Mouse (Mus musculus): ENCODE measurements at regions not wholly inside any gene's neighbourhood (a gene's known extent, or its start where the extent isn't known, plus 50 kb on each side); places are given as distances from the start of the nearest gene placed in this dataset.
A peak's percentile ranks its signal among the peaks of the same experiment; 100 is the strongest.
"Not testable (repeated sequence)": the region's sequence is repeated elsewhere in the genome, so short reads cannot be mapped to it uniquely, and the experiment has no call there.

DNA sequence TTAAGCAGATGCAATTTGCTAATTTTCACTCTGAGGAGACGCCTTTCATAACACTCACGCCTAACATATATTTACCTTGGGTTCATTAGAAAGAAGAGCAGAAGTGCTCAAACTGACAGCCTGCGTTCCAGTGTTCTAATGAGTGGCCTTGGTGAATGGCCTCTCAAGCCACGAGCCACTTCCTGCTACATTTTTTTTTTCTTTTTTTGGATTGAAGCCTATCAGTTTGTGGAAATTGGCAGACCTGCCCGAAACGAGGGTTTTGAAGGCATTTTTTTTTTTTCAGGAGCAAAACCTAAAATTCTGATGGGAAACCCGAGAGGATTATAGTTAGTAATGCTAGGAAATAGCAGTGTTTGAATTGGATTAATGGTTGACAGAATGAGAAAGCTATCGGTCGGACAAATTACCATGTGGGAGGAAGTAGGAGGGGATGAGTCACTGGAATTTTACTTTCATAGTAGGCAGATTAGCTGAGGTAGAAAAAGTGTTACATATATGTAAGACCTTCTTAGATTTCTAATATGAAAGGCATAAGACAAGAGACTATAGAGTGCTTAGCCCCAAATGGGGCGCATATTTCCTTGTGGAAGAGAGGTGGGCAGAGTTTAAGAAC lies 113.7 kb upstream of the Cwc22 start:
- no peak for DNase-seq

DNA sequence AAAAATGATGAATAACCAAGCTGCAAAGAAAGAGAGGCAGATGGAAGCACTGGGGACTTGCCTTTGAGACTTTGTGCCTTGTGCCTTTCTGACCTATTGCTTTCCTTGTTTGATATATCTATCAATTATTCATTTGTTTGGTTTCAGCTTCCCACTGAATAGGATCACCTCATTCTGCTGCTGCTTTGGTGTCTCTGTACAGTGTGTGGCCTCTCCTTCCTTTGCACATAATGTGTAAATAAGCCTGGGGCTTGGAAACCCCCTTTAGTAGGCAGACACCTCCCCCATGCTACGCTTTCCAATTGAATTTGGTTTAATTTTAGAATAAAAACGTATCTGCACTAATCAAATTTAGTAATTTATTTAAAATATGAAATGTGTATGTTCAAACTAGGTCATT lies 112.8 kb upstream of the Cwc22 start:
- no peak for DNase-seq

DNA sequence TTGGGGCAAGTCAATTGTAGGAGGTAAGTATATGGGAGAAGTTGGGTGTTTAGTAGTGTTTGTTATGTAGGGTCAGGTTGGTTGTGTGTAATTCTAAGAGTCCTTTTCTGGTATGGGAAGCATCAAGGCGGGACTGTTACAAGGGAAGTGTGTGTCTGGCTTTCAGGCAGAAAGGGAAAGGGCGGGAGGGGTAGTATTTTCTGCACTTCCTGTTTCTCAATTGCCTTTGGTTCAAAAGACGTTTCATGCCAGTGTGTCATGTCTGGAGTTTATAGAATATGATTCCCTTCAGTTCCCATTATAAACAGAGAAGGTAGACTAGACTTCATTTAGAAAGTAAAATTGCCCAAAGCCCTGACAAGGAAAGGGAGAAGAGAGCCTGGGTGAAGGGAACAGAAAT lies 107.7 kb upstream of the Cwc22 start:
- DNase-seq: no peak

DNA sequence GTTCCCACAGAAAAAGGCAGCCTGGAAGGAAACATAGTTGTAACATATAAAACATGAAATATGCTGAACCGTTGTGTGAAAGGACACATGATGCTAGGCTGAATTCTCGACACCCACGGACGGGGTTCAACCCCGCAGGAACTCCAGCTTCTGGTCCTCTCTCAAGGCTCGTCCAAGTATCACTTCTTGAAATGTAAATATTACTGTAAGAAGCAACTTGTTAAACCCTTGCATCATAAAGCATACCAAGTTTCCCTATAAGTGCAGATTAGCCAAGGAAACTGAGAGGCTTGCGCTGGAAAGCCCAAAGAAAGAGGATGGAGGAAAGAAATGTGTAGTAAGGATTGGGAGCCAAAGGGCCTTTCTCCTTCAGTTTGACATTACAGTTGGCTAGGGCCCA lies 104.4 kb upstream of the Cwc22 start:
- DNase-seq: no peak

DNA sequence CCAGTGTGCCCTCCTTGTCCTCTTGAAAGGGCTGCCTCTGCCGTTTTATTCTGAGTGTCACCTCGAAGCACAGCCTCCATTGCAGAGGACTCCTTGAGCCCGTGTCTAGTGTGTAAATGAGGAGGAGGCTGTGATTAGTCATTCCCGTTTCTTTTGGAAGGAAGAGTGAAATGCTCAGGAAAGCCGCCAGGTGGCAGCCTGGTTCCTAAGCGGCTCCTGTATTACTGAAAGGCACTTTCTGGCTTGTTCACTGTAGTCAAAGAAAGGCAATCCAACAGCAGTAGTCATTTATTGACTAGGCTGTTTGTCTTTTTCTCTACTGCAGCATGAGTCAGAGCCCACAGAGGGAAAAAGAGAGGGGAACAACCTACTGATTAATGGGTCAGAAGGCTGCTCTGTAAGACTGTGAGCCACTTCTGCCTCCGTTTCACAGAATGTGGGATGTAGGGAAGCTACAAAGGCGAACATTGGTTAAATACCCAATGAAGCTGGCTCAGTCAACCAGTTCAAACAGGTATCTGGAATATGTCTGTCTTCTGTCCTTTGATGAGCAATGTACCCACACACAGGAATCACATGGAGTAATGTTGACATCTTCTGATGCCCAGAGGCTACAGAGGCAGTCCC lies 103.2 kb upstream of the Cwc22 start:
- peak; percentile 88 to 89 for DNase-seq

DNA sequence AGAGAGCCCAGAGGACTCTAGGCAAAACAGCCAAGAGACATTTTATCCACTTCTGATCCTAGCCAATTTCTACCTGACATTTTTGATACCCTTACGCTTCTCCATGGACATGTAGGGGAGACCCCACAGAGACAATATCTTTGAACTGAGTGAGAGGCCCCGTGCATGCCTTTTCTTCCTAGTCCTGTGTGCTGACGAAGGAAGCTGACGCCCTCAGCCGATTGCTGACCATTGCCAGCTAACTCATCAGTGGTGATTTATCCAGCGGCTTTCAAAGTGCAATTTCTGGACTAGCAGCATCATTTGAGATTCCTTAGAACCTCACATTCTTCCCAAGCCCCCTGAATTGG lies 102.5 kb upstream of the Cwc22 start:
- DNase-seq: peak; percentile 7 to 30

DNA sequence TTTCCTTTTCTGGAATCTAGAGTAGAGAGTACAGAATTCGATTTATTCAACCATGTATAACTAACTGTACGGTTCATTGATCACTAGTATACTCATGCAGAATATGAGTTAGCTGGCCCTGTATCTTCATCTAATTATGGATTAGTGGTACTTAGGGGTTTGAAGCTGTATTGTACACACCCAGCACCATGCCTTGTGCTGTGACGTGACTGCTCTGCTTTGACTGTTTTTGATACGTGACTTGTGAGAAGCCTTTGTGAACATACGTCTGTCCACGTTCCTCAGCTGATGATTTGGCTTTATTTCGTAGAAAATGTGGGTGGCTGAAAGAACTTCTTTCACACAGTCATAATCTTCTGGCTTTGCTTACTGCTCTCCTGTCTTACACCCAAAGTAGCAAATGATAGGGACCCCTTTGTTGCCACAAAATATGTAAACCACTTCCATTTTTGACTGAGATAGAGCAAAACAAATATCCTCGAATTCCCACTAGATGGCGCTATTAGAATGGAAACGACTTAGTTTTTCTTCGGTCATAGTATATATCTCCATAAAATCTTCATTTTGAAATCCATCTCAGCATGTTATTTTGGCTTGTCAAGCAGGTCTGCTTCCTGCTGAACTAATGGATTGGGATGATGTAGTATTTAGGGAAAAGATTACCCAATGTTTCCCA lies 102.0 kb upstream of the Cwc22 start:
- DNase-seq: no peak

DNA sequence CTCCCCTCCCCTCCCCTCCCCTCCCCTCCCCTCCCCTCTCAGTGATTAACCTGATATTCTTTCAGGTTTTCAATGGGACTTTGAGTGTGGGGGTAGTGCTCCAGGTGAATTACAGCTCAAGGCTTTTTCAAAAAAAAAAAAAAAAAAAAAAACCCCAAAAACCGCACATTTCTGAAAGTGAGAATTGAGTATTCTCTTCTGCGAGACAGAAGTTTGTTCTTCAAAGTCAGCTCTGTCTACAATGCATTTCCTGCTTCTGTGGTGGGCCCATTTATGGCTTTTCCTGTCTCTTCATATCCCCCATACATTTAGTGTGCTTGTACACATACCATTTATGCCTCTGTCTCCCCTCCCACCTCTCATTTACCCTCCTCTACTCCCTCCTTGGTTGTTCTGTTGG lies 81.1 kb upstream of the Cwc22 start:
- DNase-seq: no peak

DNA sequence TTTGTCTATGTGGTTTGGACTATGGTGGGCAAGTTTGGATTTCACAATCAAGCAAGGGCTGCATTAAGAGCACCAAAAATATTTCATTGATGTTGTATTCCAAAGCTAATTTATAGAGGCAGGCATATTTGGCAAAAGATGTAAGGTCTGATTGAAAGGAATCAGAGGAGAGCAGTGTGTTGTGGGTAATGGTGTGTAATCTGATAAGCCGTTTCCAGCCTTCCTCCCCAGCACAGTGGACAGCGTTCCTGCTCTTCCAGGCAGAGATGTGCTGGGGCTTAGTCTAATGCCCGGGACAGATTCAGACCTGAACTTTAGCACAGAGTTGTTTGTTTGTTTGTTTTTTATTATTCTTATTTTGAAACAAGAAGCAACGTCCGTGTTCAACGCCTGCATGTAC lies 80.6 kb upstream of the Cwc22 start:
- no peak for DNase-seq

DNA sequence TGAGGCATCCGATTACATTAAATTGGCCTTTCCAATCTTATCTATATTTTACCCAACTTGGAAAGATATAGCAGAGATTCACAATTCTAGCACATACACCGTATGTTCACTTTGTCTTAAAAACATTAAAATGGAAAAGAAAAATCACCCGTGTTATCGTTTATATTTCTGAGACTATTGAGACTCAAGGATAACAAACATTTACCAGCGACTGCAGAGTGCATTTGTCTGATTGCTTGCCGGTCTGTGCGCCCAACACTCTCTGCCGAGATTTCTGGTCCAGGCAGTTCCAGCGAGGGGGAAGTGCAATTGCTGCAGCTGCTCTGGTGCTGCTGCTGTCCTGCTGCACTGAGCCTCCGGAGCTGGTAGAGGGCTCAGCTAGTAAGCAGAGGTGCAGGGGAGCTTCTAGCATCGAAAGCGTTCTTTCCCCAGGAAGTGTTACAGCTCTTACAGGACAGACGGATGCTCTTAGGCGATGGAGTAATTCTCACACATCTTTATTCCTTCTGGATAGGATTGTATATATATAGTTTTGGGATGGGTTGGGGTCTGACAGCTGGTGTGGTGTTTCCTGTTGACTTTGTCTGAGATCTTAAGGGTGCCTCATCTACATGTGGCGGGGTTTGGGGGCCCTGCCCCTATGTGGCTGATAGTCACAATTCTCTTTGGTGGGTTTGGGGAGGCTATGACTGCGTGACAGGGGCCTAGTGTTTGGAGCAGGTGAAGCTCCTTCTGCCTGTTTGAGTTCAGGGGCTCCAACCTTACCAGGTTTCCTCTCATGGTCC lies 79.7 kb upstream of the Cwc22 start:
- no peak for DNase-seq

DNA sequence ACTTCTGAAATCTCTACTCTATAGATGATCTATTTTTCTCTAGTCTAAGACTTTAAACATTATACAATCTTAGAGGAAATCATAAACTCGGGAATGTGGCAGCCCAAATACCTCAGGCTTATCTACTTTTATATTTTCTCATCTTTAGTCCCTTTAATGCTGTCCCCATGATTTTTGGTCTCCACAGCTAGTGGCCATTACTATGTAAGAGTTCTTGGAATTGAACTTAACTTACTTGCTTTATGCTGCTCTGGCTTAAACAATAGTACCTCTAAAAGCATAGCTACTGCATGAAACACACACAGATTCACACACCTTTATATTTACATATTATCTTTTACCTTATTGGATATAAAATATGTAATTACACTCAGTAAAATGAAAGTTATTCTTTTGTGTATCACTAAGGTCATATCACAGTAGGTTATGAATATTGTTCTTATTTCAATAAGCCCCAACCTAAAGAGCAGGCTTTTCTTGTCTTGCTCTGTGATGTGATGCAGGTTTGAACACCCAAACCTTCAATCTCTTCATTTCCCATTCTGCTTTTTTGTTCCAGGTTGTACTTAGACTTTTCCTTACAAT lies 78.9 kb upstream of the Cwc22 start:
- no peak for DNase-seq

DNA sequence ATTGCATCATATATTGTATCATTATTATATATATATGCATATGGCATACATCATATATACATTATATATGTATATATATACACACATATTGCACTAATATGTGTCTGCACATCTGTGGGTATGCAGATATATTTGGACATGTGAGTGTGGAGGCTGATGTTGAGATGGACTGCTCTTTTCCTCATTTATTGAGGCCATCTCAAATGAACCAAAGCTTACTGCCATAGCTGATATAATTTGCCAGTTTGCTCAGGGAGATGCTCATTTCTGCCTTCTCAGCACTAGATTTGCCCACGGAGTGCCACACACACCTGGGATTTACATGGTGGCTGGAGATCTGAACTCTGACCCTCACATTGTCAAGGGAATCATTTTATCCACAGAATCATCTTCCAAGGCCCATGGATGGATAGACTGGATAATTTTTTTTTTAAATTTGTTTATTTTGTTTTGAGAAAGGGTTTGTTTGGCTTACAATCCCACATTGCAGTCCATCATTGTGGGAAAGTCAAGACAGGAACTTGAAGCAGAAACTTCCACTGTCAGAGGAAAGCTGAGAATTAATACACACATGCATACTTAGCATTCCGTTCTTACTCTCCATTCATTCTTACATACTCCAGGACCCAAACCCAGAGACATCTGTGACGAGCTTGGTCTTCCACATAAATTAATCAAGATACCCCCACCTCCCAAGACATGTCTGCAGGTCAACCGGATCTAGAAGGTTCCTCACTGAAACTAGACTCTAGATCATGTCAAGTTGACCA lies 77.9 kb upstream of the Cwc22 start:
- no peak for DNase-seq

DNA sequence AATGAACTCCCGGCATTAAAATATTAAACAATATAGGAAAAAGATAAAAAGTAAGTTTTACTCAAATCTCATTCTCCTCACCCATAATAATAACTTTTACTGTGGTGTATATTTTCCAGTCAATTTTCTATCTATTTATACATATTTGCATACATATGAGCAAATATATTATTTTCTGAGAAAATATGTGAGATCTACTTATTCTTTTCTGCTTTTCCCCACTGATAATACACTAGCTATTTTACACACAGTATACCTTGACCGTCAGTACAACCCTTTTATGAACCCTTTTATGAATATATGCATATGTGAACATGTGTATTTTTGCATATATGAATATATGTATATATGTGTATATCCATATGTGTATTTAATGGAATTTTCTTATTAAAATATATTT lies 77.2 kb upstream of the Cwc22 start:
- no peak for DNase-seq

DNA sequence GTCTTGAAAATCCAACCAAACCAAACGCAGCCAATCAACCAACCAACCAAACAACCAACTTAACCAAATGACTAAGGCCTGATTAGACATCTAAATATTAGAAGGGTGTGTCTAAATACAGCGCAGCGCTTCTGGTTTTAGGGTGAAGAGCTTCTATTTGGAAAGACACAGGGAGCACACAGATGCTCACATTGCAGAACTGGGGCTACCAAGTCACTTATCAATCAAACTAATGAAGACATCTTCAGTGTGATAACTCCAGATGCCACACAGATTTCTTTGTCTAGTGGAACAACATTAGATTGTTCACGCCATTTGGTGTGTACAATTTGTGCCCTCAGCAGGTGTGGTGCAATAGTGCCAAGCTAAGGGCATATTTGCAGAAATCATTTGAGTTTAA lies 76.6 kb upstream of the Cwc22 start:
- no peak for DNase-seq

DNA sequence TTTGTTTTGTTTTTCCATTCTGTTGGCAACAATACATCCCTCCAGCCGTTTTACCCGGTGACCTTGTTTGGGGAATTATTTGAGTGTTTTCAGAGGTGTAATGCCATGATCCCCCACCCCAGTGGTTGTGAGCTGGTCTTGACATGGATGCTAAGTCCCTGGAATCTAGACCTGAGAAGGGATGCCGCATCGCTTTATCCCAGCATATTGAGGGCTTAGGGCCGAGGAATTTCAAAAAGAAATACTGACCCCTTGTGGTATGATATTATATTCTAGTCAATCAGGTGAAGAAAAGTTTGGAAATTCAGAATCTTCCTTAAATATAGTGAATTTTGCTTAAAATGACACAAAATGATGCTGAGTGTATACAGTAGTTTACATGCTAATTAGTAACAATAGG lies 75.7 kb upstream of the Cwc22 start:
- peak in 1 of 2 experiments; percentile 6 for DNase-seq

DNA sequence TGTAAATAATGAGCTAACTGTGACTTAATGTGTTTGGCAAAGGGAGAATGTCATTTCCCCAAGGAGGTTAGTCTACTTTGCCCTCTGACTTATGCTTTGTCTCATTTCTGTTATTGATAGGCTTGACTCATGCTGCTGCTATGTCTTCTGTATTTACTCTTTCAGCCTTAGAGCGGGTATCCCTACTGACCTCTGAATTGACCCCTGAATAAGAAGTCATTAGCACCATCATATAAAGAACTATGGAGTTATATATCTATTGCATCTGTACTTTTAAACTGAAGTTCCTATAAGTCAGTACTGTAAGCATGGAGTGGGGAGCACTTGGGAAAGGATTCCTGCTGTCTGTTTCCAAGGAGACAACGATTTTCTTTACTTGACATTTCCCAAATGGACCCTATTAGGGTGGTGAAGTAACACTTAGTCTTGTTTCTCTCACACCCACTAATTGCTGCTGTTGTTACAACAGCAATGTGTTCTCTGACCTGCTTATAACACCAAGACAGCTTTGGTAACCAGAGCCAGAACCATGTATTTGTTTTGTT lies 75.3 kb upstream of the Cwc22 start:
- DNase-seq: no peak

DNA sequence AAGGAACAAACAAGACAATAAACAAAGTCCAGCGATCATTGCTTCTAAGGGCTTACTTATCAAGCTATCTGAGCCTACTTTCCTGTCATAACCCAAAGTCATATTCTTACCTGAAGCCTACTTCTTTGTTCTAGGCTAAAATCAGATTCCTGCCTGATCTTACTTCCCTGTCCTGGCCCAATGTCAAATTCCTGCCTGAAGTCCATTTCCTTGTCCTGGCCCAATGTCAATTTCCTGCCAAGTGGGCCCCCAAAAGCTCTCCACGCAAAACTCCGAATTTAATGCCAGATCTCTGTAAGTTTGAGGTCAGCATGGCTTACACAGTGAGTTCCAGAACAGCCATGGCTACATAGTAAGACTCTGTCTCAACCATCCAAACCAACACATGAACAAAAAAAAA lies 74.3 kb upstream of the Cwc22 start:
- DNase-seq: no peak

DNA sequence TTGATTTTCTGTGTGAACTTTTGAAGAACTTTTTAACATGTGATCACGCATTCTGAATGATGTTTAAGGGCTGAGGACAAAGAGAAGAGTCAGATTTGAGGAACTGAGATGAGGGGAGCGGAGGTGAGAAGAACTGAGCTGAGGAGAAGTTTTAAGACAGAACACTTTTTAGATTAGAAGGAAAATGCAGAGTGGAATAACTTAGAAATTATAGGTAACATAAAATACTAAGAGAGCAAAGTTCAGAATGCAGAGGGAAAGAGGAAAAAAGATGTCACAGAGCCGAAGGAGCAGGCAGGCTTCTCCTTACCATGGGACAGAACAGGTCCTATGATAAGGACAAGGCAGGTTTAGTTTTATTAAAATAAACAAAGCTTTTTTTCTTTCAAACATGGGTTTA lies 73.7 kb upstream of the Cwc22 start:
- no peak for DNase-seq

DNA sequence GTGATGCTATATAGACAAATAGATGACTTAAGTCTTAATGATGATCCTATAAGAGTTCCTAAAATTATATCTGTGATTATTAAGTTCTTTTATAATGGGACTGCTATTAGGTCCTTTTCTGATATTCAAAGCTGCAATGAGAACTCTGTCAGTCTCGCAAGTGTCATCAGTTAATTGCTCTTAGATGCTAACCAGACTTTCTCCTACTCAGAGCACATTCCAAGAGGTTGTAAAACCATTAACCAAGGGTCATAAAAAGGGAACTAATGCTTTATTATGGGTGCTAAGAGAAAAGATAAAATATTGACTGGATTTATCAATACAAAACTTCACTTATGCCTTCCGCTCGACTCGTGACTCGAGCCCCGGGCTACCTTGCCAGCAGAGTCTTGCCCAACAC lies 66.3 kb upstream of the Cwc22 start:
- DNase-seq: not testable (repeated sequence)

DNA sequence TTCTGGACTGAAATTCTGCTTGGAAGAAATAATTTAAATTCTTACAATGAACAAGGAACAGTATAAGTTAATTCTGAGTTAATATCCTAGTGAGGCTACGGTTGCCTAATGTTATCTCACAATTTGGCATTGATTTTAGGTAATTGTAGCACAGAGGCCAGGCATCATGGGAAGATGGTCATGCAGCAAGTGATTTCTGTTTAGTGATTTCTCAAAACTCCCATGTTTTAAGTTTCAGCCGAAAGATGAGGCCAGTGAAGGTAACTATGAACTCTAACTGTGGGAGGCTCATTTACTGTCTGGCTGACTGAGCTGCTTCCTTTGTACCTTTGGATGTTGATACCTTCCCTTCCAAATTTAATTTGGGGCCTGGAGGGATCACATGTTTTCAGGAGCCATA lies 65.6 kb upstream of the Cwc22 start:
- no peak for DNase-seq

DNA sequence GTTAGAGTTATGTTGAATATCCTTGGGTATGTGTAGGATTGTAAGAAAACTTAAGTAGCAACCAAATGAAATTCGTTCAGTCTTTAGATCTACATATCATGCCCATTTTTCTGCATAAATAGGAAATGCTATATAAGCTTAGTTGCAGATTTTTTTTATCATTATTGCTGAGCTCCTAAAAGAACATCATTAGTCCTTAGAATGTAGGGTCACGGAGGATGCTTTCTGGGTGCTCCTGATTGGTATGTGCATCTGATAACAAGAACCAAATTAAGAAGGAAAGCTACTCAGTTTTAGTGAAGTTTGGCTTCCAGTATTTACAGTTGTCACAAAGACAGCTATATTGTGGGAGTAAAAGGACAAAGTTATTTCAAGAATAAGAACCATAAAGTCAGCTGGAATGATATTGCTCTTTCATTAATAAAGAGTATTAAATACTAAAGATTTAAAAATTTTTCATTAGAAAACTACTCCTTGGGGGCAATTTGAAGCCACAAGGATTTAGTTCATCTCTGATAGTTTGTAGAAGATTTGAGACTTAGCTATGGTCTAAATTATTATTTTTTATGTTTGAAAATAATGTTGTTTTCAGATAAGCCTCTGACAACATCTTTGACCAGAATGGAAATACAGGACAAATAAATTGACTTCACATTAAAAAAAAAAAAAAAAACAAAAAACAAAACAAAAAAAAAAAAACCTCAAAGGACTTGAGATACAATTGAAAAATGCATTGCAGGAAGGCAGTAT lies 65.1 kb upstream of the Cwc22 start:
- no peak for DNase-seq
